Mouse (Mus musculus) lung, adult 2 months (tissue): ENCODE data around the gene Tmem156.

Experiments
- CTCF ChIP-seq: fragments of 200-500 bp; IDR thresholded peaks from 2 replicates; pipeline ENCODE4 v1.5.1; 2011; ENCODE audit warnings: mild to moderate bottlenecking, low read length, control low read depth; ENCODE audit not compliant: insufficient read depth
- POLR2A ChIP-seq: fragments of 200-500 bp; IDR thresholded peaks from 2 replicates; pipeline ENCODE4 v1.6.1; 2011; ENCODE audit warnings: low read depth, mild to moderate bottlenecking, control low read depth, low read length, borderline replicate concordance; ENCODE audit errors: extremely low read depth

GRCm38 (mm10) chr5:65057596-65057995 is 34.3 kb downstream of the Tmem156 start:
- TF ChIP-seq POLR2A (no peak), CTCF (no peak)
